Mouse (Mus musculus) testis, postnatal 14 days (tissue): Measurements from ENCODE around the gene Sptlc3.

Source experiments
- DNase-seq: peaks from one replicate; pipeline ENCODE4 v3.0.0; 2021; ENCODE audit warnings: low spot score

The Sptlc3 gene

DNA sequence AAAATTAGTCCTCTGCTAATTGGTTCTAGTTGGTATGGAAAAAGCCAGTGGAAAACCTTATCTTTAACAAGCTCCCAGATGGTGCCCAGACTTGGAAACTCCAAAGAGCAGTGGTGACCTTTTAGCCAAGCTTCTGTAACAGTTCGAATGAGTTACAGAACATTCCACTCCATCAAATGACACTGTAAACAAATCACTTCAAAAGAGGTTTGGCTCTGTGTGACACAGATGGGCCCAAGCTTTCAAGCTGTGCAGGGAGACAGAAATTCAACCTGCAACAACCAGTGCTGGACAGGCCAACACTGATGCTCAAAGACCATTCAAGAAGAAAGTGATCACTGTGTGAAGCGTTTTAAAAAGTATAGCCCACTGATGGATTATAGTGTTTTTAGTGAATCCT, 144.1 kb downstream of the Sptlc3 start:
- no peak for DNase-seq

DNA sequence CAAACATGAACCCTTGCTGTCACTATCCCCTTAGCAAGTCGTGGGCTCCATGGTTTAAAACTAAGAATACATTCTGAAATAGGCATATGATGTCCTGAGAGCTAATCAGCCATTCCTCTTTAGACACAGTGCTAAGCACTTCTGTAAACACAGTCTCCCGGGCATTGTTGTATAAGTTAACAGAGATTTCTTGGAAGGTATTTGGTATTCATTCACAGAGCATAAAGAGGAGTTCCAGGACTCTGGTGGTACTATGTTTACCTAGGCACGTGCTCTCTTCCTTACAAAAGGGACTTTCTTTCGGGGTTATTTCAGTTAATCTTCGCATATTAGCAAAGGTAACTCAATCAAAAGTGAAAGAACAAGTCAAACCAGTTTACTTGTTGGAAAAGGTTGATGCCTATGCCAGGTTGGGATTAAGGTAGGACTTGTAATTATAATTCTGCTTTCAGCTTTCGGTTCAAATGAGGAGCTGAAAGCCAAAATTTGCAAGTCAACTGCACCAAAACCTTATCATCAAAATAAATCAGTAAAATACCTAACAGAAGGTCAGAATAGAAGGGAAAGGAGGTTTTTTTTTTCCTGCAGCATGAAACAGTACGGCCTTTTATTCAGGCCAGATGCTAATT, 148.2 kb downstream of the Sptlc3 start:
- DNase-seq: no peak

DNA sequence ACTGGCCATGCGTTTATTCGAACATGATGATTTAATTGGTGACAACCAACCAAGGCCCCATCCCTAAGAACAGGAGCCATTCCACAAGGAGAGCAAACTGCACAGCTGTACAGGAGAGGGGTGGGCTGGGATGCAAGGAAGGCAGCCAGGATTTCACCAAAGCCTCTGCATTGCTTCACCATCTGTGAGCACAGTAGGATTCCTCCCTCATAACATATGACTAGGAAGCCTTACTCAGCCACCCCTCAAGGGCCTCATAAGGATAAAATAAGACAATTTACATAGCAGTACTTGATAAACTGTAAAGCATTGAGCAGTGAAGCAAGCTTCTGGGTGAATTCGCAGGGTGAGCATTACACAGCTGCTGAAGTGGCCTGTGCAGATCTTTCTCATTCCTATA, 155.8 kb downstream of the Sptlc3 start:
- DNase-seq: no peak

DNA sequence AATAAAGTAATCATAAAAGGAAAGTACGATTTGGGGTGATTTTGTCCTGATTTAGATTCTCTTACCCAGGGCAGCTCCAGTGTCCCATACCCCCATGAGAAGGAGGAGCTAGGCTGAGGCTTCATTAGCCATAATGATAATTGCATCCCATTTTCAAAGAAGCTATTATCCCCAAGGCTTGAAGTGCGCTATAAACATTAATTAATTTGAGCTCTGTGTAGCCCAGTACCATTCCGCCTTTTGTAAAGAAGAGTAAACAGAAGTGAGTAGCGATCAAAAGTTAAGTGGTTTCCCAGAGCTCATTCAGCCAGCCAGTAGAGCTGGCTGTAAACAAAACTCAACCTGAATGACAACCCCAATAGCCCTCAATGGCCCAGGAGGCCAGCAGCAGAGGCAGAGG, 163.0 kb downstream of the Sptlc3 start:
- DNase-seq: no peak

DNA sequence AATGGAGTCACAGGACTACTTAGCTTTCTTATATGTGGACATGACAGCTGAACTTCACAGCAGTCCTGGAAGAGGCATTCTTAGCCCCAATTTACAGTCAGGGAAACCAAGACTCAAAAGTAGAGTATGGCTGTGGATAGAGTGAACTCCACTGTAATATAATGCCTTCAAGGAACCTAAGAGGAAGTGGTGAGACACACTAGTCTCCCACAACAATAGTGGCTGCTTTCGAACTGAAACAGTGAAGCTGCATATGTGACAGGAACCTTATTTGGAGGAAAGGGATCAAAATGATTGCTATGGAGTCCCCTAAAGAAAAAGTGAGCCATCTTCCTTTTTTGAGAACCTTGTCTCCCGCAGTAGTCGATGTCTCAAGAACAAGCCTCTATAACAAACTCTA, 178.1 kb downstream of the Sptlc3 start:
- DNase-seq: no peak

DNA sequence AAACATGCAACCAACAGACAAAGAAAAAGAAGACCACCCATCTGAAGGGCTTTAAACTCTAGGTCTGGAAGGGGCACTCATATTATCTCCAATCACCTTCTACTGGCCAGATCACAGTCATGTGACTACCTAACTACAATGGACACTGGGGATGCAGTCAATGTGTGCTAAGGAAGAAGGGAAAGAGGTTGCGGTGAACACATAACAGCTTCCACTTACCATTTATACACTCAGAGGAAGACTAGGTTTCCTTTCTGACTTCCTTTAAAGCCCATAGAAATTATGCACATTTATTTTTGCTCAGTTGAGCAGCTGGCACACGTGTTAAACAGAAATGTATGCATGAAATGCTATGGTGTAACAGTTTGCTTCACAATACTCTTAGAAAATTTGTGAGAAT, 178.7 kb downstream of the Sptlc3 start:
- no peak for DNase-seq

DNA sequence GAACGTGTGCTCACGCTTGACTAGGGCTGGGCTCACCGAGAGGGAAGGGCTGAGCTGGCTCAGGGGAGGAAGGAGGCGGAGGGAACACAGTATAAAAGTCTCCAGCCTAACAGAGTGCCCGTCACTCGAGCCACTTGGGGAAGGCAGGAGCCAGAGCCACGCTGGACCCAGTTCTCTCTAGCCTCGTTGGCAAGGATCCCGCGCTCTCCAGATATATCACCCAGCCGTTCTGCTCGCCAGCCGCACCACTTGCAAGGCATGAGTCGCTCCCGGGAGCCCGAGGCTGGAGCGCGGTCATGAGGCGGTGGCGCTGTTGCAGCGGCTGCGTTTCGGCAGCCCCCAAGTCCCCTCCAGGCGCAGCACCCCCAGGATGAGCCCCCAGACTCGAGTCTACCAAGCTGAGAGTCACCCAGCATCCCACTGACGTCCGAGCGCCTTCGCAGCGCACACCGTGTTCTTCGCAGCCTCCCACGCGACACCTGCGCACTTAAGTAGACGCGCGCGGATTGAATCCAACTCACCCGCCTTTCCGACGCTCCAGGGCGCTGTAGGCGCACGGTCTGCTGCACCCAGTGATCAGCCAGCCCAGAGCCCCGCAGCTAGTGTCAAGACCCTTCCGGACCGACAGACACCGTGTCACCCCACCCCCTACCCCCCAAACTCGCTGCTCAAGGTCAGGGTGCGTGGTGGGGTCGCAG, 183.5 kb downstream of the Sptlc3 start:
- peak; percentile 53 for DNase-seq

DNA sequence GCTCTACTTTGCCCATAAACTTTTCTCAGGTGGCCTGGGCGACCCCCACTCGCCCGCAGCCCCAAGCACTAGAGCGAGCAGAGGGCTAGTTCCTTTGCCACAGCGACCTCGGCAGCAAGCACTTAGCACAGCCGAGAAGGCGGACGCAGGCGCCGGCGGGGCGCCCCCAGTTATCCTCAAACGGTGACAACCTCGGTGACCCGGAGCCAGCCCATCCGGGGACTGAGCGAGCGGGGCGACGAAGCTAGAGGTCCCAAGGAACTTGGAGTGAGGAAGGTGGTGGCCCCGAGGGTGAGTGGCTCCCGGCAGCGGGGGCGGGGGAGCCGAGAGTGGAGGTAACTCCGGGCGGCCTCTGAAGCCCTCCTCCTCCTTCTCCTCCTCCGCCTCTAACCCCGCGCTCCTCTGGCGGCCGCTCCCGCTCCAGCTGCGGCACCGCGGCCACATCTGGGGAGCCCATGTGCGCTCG, 184.1 kb downstream of the Sptlc3 start, which contains the start of gene Ism1:
TSS of gene Ism1 (plus strand) at position 370 of the 466 bp plus-strand sequence.
- DNase-seq: peak; percentile 20

DNA sequence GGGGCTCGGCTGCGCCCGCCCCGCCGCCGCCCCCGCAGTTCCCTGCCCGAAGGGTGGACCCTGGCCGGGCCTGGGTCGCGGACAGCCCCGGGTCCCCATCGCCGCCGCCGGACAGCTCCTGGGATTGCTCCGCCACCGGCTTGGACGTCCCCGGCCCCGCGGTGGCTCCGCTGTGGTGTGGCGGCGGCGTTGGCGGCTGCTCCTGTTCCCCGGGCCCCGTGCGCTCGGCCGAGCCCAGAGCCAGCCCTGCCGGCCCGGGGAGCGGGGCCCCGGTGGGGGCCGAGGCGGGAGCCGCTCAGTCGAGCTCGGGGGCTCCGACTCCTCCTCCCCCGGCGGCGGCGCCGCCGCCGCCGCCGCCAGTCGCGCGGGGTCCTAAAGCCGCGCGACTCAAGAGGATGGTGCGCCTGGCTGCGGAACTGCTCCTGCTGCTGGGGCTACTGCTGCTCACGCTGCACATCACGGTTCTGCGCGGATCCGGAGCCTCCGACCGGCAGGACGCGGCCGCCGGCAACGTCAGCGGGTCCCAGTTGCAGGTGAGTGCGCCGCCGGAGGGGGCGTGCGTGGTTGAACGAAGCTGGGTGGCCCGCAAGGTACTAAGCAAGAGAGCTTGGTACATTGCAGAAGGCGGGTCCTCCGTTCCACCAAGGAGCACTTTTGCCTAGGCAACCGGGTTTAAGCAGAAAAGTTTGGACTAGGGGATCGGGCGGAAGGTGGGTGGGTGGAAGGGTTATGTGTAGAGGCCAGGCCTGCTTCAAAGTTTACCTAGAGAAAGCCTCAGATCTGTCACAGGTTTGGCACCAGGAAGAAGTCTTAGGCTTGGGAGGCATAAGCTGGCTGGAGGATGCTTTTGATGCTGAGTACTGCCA, 184.8 kb downstream of the Sptlc3 start:
- DNase-seq: peak; percentile 19

DNA sequence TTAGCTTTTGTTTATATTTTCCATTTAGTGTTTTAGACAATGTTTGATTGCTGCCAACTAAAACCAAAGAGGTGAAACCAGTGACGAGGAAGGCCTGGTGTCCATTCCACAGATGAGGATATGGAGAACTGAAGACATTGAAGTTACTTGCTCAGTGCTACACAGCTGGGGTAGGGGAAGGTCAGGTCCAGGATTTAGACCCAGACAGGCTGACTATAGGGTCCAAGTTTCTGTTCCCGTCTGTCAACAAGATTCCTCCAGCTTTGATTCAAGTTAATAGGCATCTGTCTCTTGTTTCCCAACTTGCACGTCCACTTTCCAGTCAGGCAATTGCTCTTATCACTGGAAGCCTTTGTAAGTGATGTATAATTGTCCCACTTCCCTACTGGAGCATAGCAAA, 188.8 kb downstream of the Sptlc3 start:
- DNase-seq: no peak
